Mouse (Mus musculus): Measurements from ENCODE around the gene Babam2. TPM values are rescaled to one million over a fixed set of nuclear protein-coding genes. Genes with fewer than 3 reads are reported as not detected.

Babam2 gene
- total RNA-seq, 1 experiment, result 33.9 TPM

GRCm38 (mm10) chr5:32071824-32072223, 374.3 kb downstream of the Babam2 start:
- H3K9me3 ChIP-seq (ENCODE audit: control insufficient read depth, insufficient read depth, low read depth, low read length), result no peaks in the 10 kb centered on the region
- in situ Hi-C loops (cut with MboI; ENCODE audit: low sequenced_read_pairs in 2 of 2, unreplicated experiment in 2 of 2), result no loop called here
- no peaks in the 10 kb centered on the region for H3K4me1 ChIP-seq (ENCODE audit: control insufficient read depth in 2 of 2, insufficient read depth in 2 of 2, low read length in 2 of 2, poor library complexity in 1 of 2)
- H3K9ac ChIP-seq (ENCODE audit: insufficient read depth, low read depth, low read length, poor library complexity, severe bottlenecking), result no peak overlapping the region
- no peak overlapping the region for H3K4me3 ChIP-seq (ENCODE audit: insufficient read depth in 1 of 2, low read depth in 1 of 2, low read length in 2 of 2, poor library complexity in 1 of 2, severe bottlenecking in 1 of 2)
- no peak overlapping the region for H3K27ac ChIP-seq (ENCODE audit: insufficient read depth, low read depth, low read length, poor library complexity, severe bottlenecking)
- peaks cover 1% of the 10 kb centered on the region; the same call in 1 of the 2 replicates for H3K36me3 ChIP-seq (ENCODE audit: control insufficient read depth, insufficient read depth, low read length, poor library complexity, severe bottlenecking)
- no peak for DNase-seq (ENCODE audit: low read depth, low spot score)
- TF ChIP-seq MAFK (IDR thresholded peaks at IDR 0.05; ENCODE audit: insufficient read depth, low read depth, low read length) (no peak), CHD2 (IDR thresholded peaks at IDR 0.05; ENCODE audit: low read depth, low read length) (no peak), ZC3H11A (IDR thresholded peaks at IDR 0.05; ENCODE audit: borderline replicate concordance, low read depth, low read length) (no peak), HCFC1 (IDR thresholded peaks at IDR 0.05; ENCODE audit: borderline replicate concordance, insufficient read depth, low read length) (no peak), ZNF384 (IDR thresholded peaks at IDR 0.05; ENCODE audit: low read depth, low read length) (no peak)

GRCm38 (mm10) chr5:32072877-32073276, 375.4 kb downstream of the Babam2 start:
- Histone ChIP-seq H3K4me1 (ENCODE audit: control insufficient read depth in 2 of 2, insufficient read depth in 2 of 2, low read length in 2 of 2, poor library complexity in 1 of 2) (no peaks in the 10 kb centered on the region), H3K9me3 (ENCODE audit: control insufficient read depth, insufficient read depth, low read depth, low read length) (no peaks in the 10 kb centered on the region), H3K4me3 (ENCODE audit: insufficient read depth in 1 of 2, low read depth in 1 of 2, low read length in 2 of 2, poor library complexity in 1 of 2, severe bottlenecking in 1 of 2) (no peak overlapping the region), H3K36me3 (ENCODE audit: control insufficient read depth, insufficient read depth, low read length, poor library complexity, severe bottlenecking) (peaks cover 1% of the 10 kb centered on the region; the same call in 1 of the 2 replicates), H3K9ac (ENCODE audit: insufficient read depth, low read depth, low read length, poor library complexity, severe bottlenecking) (no peak overlapping the region), H3K27ac (ENCODE audit: insufficient read depth, low read depth, low read length, poor library complexity, severe bottlenecking) (no peak overlapping the region)
- in situ Hi-C loops (cut with MboI; ENCODE audit: low sequenced_read_pairs in 2 of 2, unreplicated experiment in 2 of 2), result no loop called here
- DNase-seq (ENCODE audit: low read depth, low spot score), result no peak
- TF ChIP-seq HCFC1 (IDR thresholded peaks at IDR 0.05; ENCODE audit: borderline replicate concordance, insufficient read depth, low read length), result no peak
- no peak for TF ChIP-seq MAFK (IDR thresholded peaks at IDR 0.05; ENCODE audit: insufficient read depth, low read depth, low read length)
- TF ChIP-seq CHD2 (IDR thresholded peaks at IDR 0.05; ENCODE audit: low read depth, low read length), result no peak
- no peak for TF ChIP-seq ZC3H11A (IDR thresholded peaks at IDR 0.05; ENCODE audit: borderline replicate concordance, low read depth, low read length)
- TF ChIP-seq ZNF384 (IDR thresholded peaks at IDR 0.05; ENCODE audit: low read depth, low read length), result no peak

GRCm38 (mm10) chr5:32074053-32074452, 376.6 kb downstream of the Babam2 start:
- DNase-seq (ENCODE audit: low read depth, low spot score), result no peak
- no peak for TF ChIP-seq MAFK (IDR thresholded peaks at IDR 0.05; ENCODE audit: insufficient read depth, low read depth, low read length)
- no peak for TF ChIP-seq ZC3H11A (IDR thresholded peaks at IDR 0.05; ENCODE audit: borderline replicate concordance, low read depth, low read length)
- no peak for TF ChIP-seq CHD2 (IDR thresholded peaks at IDR 0.05; ENCODE audit: low read depth, low read length)
- no peak for TF ChIP-seq ZNF384 (IDR thresholded peaks at IDR 0.05; ENCODE audit: low read depth, low read length)
- no peak for TF ChIP-seq HCFC1 (IDR thresholded peaks at IDR 0.05; ENCODE audit: borderline replicate concordance, insufficient read depth, low read length)
- Histone ChIP-seq H3K9me3 (ENCODE audit: control insufficient read depth, insufficient read depth, low read depth, low read length) (no peaks in the 10 kb centered on the region), H3K36me3 (ENCODE audit: control insufficient read depth, insufficient read depth, low read length, poor library complexity, severe bottlenecking) (peaks cover 1% of the 10 kb centered on the region; the same call in 1 of the 2 replicates), H3K4me3 (ENCODE audit: insufficient read depth in 1 of 2, low read depth in 1 of 2, low read length in 2 of 2, poor library complexity in 1 of 2, severe bottlenecking in 1 of 2) (no peak overlapping the region), H3K9ac (ENCODE audit: insufficient read depth, low read depth, low read length, poor library complexity, severe bottlenecking) (no peak overlapping the region), H3K4me1 (ENCODE audit: control insufficient read depth in 2 of 2, insufficient read depth in 2 of 2, low read length in 2 of 2, poor library complexity in 1 of 2) (no peaks in the 10 kb centered on the region), H3K27ac (ENCODE audit: insufficient read depth, low read depth, low read length, poor library complexity, severe bottlenecking) (no peak overlapping the region)
- in situ Hi-C loops (cut with MboI; ENCODE audit: low sequenced_read_pairs in 2 of 2, unreplicated experiment in 2 of 2), result no loop called here

GRCm38 (mm10) chr5:32077139-32077538, 379.7 kb downstream of the Babam2 start:
- no peak overlapping the region for H3K27ac ChIP-seq (ENCODE audit: insufficient read depth, low read depth, low read length, poor library complexity, severe bottlenecking)
- TF ChIP-seq MAFK (IDR thresholded peaks at IDR 0.05; ENCODE audit: insufficient read depth, low read depth, low read length), result no peak
- TF ChIP-seq CHD2 (IDR thresholded peaks at IDR 0.05; ENCODE audit: low read depth, low read length), result no peak
- no peak for TF ChIP-seq ZC3H11A (IDR thresholded peaks at IDR 0.05; ENCODE audit: borderline replicate concordance, low read depth, low read length)
- TF ChIP-seq HCFC1 (IDR thresholded peaks at IDR 0.05; ENCODE audit: borderline replicate concordance, insufficient read depth, low read length), result no peak
- no peak for TF ChIP-seq ZNF384 (IDR thresholded peaks at IDR 0.05; ENCODE audit: low read depth, low read length)
- no peak overlapping the region for H3K4me3 ChIP-seq (ENCODE audit: insufficient read depth in 1 of 2, low read depth in 1 of 2, low read length in 2 of 2, poor library complexity in 1 of 2, severe bottlenecking in 1 of 2)
- no peak overlapping the region for H3K9ac ChIP-seq (ENCODE audit: insufficient read depth, low read depth, low read length, poor library complexity, severe bottlenecking)
- DNase-seq (ENCODE audit: low read depth, low spot score), result no peak
- H3K4me1 ChIP-seq (ENCODE audit: control insufficient read depth in 2 of 2, insufficient read depth in 2 of 2, low read length in 2 of 2, poor library complexity in 1 of 2), result no peaks in the 10 kb centered on the region
- H3K9me3 ChIP-seq (ENCODE audit: control insufficient read depth, insufficient read depth, low read depth, low read length), result no peaks in the 10 kb centered on the region
- H3K36me3 ChIP-seq (ENCODE audit: control insufficient read depth, insufficient read depth, low read length, poor library complexity, severe bottlenecking), result no peaks in the 10 kb centered on the region
- in situ Hi-C loops (cut with MboI; ENCODE audit: low sequenced_read_pairs in 2 of 2, unreplicated experiment in 2 of 2), result no loop called here

GRCm38 (mm10) chr5:32078986-32079385, 381.5 kb downstream of the Babam2 start:
- H3K36me3 ChIP-seq (ENCODE audit: control insufficient read depth, insufficient read depth, low read length, poor library complexity, severe bottlenecking), result no peaks in the 10 kb centered on the region
- no peaks in the 10 kb centered on the region for H3K9me3 ChIP-seq (ENCODE audit: control insufficient read depth, insufficient read depth, low read depth, low read length)
- no peak for DNase-seq (ENCODE audit: low read depth, low spot score)
- no peak overlapping the region for H3K4me3 ChIP-seq (ENCODE audit: insufficient read depth in 1 of 2, low read depth in 1 of 2, low read length in 2 of 2, poor library complexity in 1 of 2, severe bottlenecking in 1 of 2)
- in situ Hi-C loops (cut with MboI; ENCODE audit: low sequenced_read_pairs in 2 of 2, unreplicated experiment in 2 of 2), result no loop called here
- TF ChIP-seq ZNF384 (IDR thresholded peaks at IDR 0.05; ENCODE audit: low read depth, low read length) (no peak), MAFK (IDR thresholded peaks at IDR 0.05; ENCODE audit: insufficient read depth, low read depth, low read length) (no peak), ZC3H11A (IDR thresholded peaks at IDR 0.05; ENCODE audit: borderline replicate concordance, low read depth, low read length) (no peak), CHD2 (IDR thresholded peaks at IDR 0.05; ENCODE audit: low read depth, low read length) (no peak), HCFC1 (IDR thresholded peaks at IDR 0.05; ENCODE audit: borderline replicate concordance, insufficient read depth, low read length) (no peak)
- no peak overlapping the region for H3K27ac ChIP-seq (ENCODE audit: insufficient read depth, low read depth, low read length, poor library complexity, severe bottlenecking)
- H3K9ac ChIP-seq (ENCODE audit: insufficient read depth, low read depth, low read length, poor library complexity, severe bottlenecking), result no peak overlapping the region
- no peaks in the 10 kb centered on the region for H3K4me1 ChIP-seq (ENCODE audit: control insufficient read depth in 2 of 2, insufficient read depth in 2 of 2, low read length in 2 of 2, poor library complexity in 1 of 2)

Measured in ES-E14 (cell line).